Mouse (Mus musculus): ENCODE measurements around the gene Hoxb5.

- peak; percentile 58 for TF ChIP-seq CTCF (IDR thresholded peaks at IDR 0.05; ENCODE audit: control insufficient read depth, insufficient read depth, low read length)
- peak; percentile 41; the same call in 1 of the 2 replicates for TF ChIP-seq POLR2A (IDR thresholded peaks at IDR 0.05; ENCODE audit: borderline replicate concordance, control insufficient read depth, low read depth, low read length)
Observed at GRCm38 (mm10) chr11:96311520-96312417, 8.6 kb downstream of the Hoxb5 start.

Data from bone marrow, adult 2 months (tissue).